27 mouse cellular contexts compared by ENCODE assay signal in genomic region chr1:125643643-125644042, GRCm38 (mm10). TPM values are rescaled to one million over a fixed set of nuclear protein-coding genes. Genes with fewer than 3 reads are reported as not detected.
A peak's percentile ranks its signal among the peaks of the same experiment; 100 is the strongest.
DNase-seq lines count a peak whose midpoint lies in the region; ATAC-seq and TF ChIP-seq lines count a peak whose summit lies in the region.
"Had no signal": no experiment of that assay in that cellular context is flagged by ENCODE, and none has a peak within 500 bp of the region (broad histone marks: within the 10 kb centered on the region; RNA-seq: fewer than 3 reads in every experiment).

No protein-coding gene starts in this region.

- H3K9ac ChIP-seq in kidney, embryonic 14.5 days (ENCODE audit: low read depth, low read length) = no peak overlapping the region
- no peak overlapping the region for H3K9ac ChIP-seq in kidney, embryonic 15.5 days
- H3K9ac ChIP-seq: embryonic facial prominence, embryonic 13.5 days; forebrain, postnatal 0 days; heart, embryonic 15.5 days; limb, embryonic 12.5 days; liver, embryonic 13.5 days; lung, embryonic 14.5 days had no signal

- H3K27ac ChIP-seq in kidney, embryonic 14.5 days (ENCODE audit: low read depth, low read length) = no peak overlapping the region
- no peak overlapping the region for H3K27ac ChIP-seq in kidney, embryonic 15.5 days
- H3K27ac ChIP-seq: embryonic facial prominence, embryonic 13.5 days; heart, embryonic 15.5 days; limb, embryonic 12.5 days; liver, embryonic 13.5 days; midbrain, embryonic 10.5 days; stomach, postnatal 0 days had no signal

- 11% methylated on average over 1 of the region's 1 CpGs for WGBS in kidney, embryonic 14.5 days
- WGBS in kidney, embryonic 15.5 days = 17% methylated on average over 1 of the region's 1 CpGs

- H3K4me1 ChIP-seq in kidney, embryonic 14.5 days (ENCODE audit: control insufficient read depth, insufficient read depth, low read length) = no peaks in the 10 kb centered on the region
- no peaks in the 10 kb centered on the region for H3K4me1 ChIP-seq in kidney, embryonic 15.5 days
- H3K4me1 ChIP-seq: heart, embryonic 15.5 days; limb, embryonic 12.5 days; liver, embryonic 13.5 days; midbrain, embryonic 10.5 days had no signal

- H3K36me3 ChIP-seq in kidney, embryonic 14.5 days (ENCODE audit: control insufficient read depth, insufficient read depth, low read length) = no peaks in the 10 kb centered on the region
- no peaks in the 10 kb centered on the region for H3K36me3 ChIP-seq in kidney, embryonic 15.5 days
- H3K36me3 ChIP-seq: embryonic facial prominence, embryonic 13.5 days; heart, embryonic 15.5 days; limb, embryonic 12.5 days; liver, embryonic 13.5 days; midbrain, embryonic 10.5 days had no signal

- no peak for TF ChIP-seq CTCF in brain, embryonic 14.5 days (IDR thresholded peaks at IDR 0.05; ENCODE audit: borderline replicate concordance, extremely low read depth, insufficient read depth, insufficient read length)

- no peaks in the 10 kb centered on the region for H3K9me3 ChIP-seq in kidney, embryonic 14.5 days (ENCODE audit: control insufficient read depth, low read length)
- H3K9me3 ChIP-seq in kidney, embryonic 15.5 days (replicated peaks) = no peaks in the 10 kb centered on the region
- H3K9me3 ChIP-seq: embryonic facial prominence, embryonic 13.5 days; heart, embryonic 15.5 days; limb, embryonic 12.5 days; liver, embryonic 13.5 days; midbrain, embryonic 10.5 days had no signal

- H3K4me3 ChIP-seq in kidney, embryonic 14.5 days (ENCODE audit: low read length) = no peak overlapping the region
- H3K4me3 ChIP-seq in kidney, embryonic 15.5 days (replicated peaks) = no peak overlapping the region
- H3K4me3 ChIP-seq: embryonic facial prominence, embryonic 13.5 days; heart, embryonic 15.5 days; limb, embryonic 12.5 days; liver, embryonic 13.5 days; midbrain, embryonic 10.5 days had no signal

- intact Hi-C loops in gastrocnemius, postnatal 14 days (cut with DNase I; ENCODE audit: low total_unique reads) = no loop called here
- intact Hi-C loops in gastrocnemius, postnatal 36 days (cut with DNase I) = no loop called here

- 0 out of 2 replicates have a peak, but pooled peaks have one; percentile 39 for ATAC-seq in kidney, embryonic 14.5 days (ENCODE audit: low FRiP score, low TSS enrichment)
- ATAC-seq in kidney, embryonic 15.5 days (replicated peaks; ENCODE audit: low FRiP score) = no peak
- ATAC-seq: activated CD4-positive, CD25-positive, alpha-beta regulatory T cell, adult 4 months; CD4-positive, CD25-positive, alpha-beta regulatory T cell, adult 4 months; forebrain, postnatal 0 days; intestine, embryonic 16.5 days had no signal

- no peak overlapping the region for H3K4me2 ChIP-seq in kidney, embryonic 14.5 days (replicated peaks; ENCODE audit: low read depth, low read length)
- no peak overlapping the region for H3K4me2 ChIP-seq in kidney, embryonic 15.5 days
- H3K4me2 ChIP-seq: embryonic facial prominence, embryonic 13.5 days; heart, embryonic 15.5 days; limb, embryonic 12.5 days; liver, embryonic 13.5 days; lung, embryonic 14.5 days had no signal

- DNase-seq in gastrocnemius, postnatal 14 days = peak; percentile 8
- DNase-seq in gastrocnemius, postnatal 36 days = no peak
- peak; percentile 30 for DNase-seq in brain, embryonic 14.5 days (ENCODE audit: low read depth)
- peak; percentile 11 for DNase-seq in cerebellum, adult 9-10 months
- DNase-seq in liver = no peak
- no peak for DNase-seq in embryo, embryonic 9.5 days (ENCODE audit: extremely low spot score)
- DNase-seq: adrenal gland, postnatal 14 days; forebrain, postnatal 0 days; liver, embryonic 13.5 days; lung, embryonic 14.5 days; lung, postnatal 4 days; thymus, postnatal 14 days had no signal

- no peaks in the 10 kb centered on the region for H3K27me3 ChIP-seq in kidney, embryonic 14.5 days (ENCODE audit: control insufficient read depth, insufficient read depth, low read length)
- no peaks in the 10 kb centered on the region for H3K27me3 ChIP-seq in kidney, embryonic 15.5 days
- H3K27me3 ChIP-seq: heart, embryonic 15.5 days; limb, embryonic 12.5 days; liver, embryonic 13.5 days had no signal

- no peak for TF ChIP-seq POLR2A in brain, embryonic 14.5 days (IDR thresholded peaks at IDR 0.05; ENCODE audit: borderline replicate concordance, extremely low read depth, insufficient read depth, insufficient read length, poor library complexity, severe bottlenecking)

RNA-seq across cellular contexts. Expression of gene Gpr39, which starts 33.2 kb away (rescaled TPM):
- total RNA-seq in gastrocnemius, postnatal 14 days (2021) = not detected
- not detected for total RNA-seq in gastrocnemius, postnatal 36 days (2021)
- polyA plus RNA-seq in kidney, embryonic 14.5 days (2014; fragmentation: Nextera tagmentation; extraction: Ambion mirVana) = 2.8 and 3.7 TPM in 2 replicates
- polyA plus RNA-seq in kidney, embryonic 15.5 days (2015; fragmentation: Nextera tagmentation; extraction: Ambion mirVana) = 3.6 TPM in 2 replicates
- 0.14 and 0.22 TPM in 2 replicates for polyA plus RNA-seq in brain, embryonic 14.5 days (2012; rRNA removed)
- total RNA-seq: gastrocnemius, adult 18-20 months; granulocyte monocyte progenitor cell, adult 5-6 weeks; hematopoietic stem cell, adult 5-6 weeks; monocyte, adult 5-6 weeks had no signal
- polyA plus RNA-seq: activated CD4-positive, CD25-positive, alpha-beta regulatory T cell, adult 4 months; CD4-positive, CD25-positive, alpha-beta regulatory T cell, adult 4 months; embryonic facial prominence, embryonic 13.5 days; forebrain, postnatal 0 days; limb, embryonic 12.5 days; midbrain, embryonic 10.5 days; neural tube, embryonic 11.5 days had no signal

Comparison
In these comparisons a context has a peak if more than half of its experiments do, and no peak if none do; other contexts are left out.
1. DNase-seq: peak in gastrocnemius, postnatal 14 days (single experiment), brain, embryonic 14.5 days (single experiment) and cerebellum, adult 9-10 months (single experiment); none in gastrocnemius, postnatal 36 days (0 of 2), liver (single experiment) and embryo, embryonic 9.5 days (single experiment).